In genomic region chr16:20545696-20546095, GRCm38 (mm10) we compare ENCODE assay signal across 33 mouse cellular contexts. TPM values are rescaled to one million over a fixed set of nuclear protein-coding genes. Genes with fewer than 3 reads are reported as not detected.
"Had no signal": no experiment of that assay in that cellular context is flagged by ENCODE, and none has a peak within 500 bp of the region (broad histone marks: within the 10 kb centered on the region; RNA-seq: fewer than 3 reads in every experiment).

No protein-coding gene starts in this region.

- H3K4me3 ChIP-seq: limb, embryonic 10.5 days; limb, embryonic 12.5 days; limb, embryonic 13.5 days; limb, embryonic 15.5 days; liver, embryonic 12.5 days; liver, embryonic 13.5 days; liver, embryonic 15.5 days; lung, embryonic 15.5 days; megakaryocyte, embryonic 14.5 days; midbrain, embryonic 10.5 days; midbrain, embryonic 12.5 days; midbrain, embryonic 13.5 days; midbrain, embryonic 15.5 days had no signal

- H3K27ac ChIP-seq: limb, embryonic 10.5 days; limb, embryonic 12.5 days; limb, embryonic 13.5 days; limb, embryonic 15.5 days; liver, embryonic 13.5 days; liver, embryonic 14.5 days; liver, embryonic 15.5 days; lung, embryonic 15.5 days; macrophage; midbrain, embryonic 10.5 days; midbrain, embryonic 12.5 days; midbrain, embryonic 13.5 days; midbrain, embryonic 15.5 days had no signal

- H3K4me2 ChIP-seq: limb, embryonic 12.5 days; limb, embryonic 13.5 days; limb, embryonic 15.5 days; liver, embryonic 11.5 days; liver, embryonic 12.5 days; liver, embryonic 13.5 days; liver, embryonic 15.5 days; lung, embryonic 14.5 days; lung, embryonic 15.5 days; midbrain, embryonic 11.5 days; midbrain, embryonic 12.5 days; midbrain, embryonic 13.5 days; midbrain, embryonic 15.5 days had no signal

- H3K27me3 ChIP-seq: limb, embryonic 12.5 days; limb, embryonic 13.5 days; limb, embryonic 15.5 days; liver, embryonic 12.5 days; liver, embryonic 13.5 days; liver, embryonic 15.5 days; lung, embryonic 15.5 days; megakaryocyte, embryonic 14.5 days; midbrain, embryonic 12.5 days; midbrain, embryonic 13.5 days; midbrain, embryonic 15.5 days had no signal

- DNase-seq: left cerebral cortex, postnatal 4 days; liver; liver, embryonic 13.5 days; liver, postnatal 0 days; lung, adult 18-20 months; lung, adult 2 months; lung, embryonic 14.5 days; lung, postnatal 10 days; lung, postnatal 14 days; lung, postnatal 36 days; lung, postnatal 4 days; midbrain, embryonic 14.5 days had no signal

RNA-seq across cellular contexts. Expression of gene Vwa5b2, which starts 43.6 kb away (rescaled TPM):
- total RNA-seq: liver, adult 2 months; megakaryocyte progenitor cell, adult 5-6 weeks; megakaryocyte, adult 5-6 weeks; megakaryocyte-erythroid progenitor cell, adult 5-6 weeks; monocyte, adult 5-6 weeks had no signal
- polyA plus RNA-seq: liver, adult 2 months; liver, postnatal 0 days; macrophage had no signal
